In genomic region chr3:107758638-107759037, GRCm38 (mm10) we compare ENCODE assay signal across 8 mouse cellular contexts. TPM values are rescaled to one million over a fixed set of nuclear protein-coding genes. Genes with fewer than 3 reads are reported as not detected.
A peak's percentile ranks its signal among the peaks of the same experiment; 100 is the strongest.
DNase-seq lines count a peak whose midpoint lies in the region; ATAC-seq and TF ChIP-seq lines count a peak whose summit lies in the region.

No protein-coding gene starts in this region.

- no peak for TF ChIP-seq POLR2A in bone marrow macrophage, adult 2 months (IDR thresholded peaks at IDR 0.05; ENCODE audit: borderline replicate concordance, low read depth, low read length)

- WGBS in kidney, postnatal 0 days, result 12% methylated on average over 3 of the region's 3 CpGs
- WGBS in limb, embryonic 11.5 days, result 32% methylated on average over 3 of the region's 3 CpGs

- no peaks in the 10 kb centered on the region for H3K27me3 ChIP-seq in kidney, postnatal 0 days (ENCODE audit: insufficient read depth, low read length)
- no peaks in the 10 kb centered on the region for H3K27me3 ChIP-seq in limb, embryonic 11.5 days (ENCODE audit: control insufficient read depth, insufficient read depth, low read length)

- H3K4me1 ChIP-seq in kidney, postnatal 0 days (replicated peaks; ENCODE audit: insufficient read depth, low read length), result peaks cover 18% of the 10 kb centered on the region
- peaks cover 13% of the 10 kb centered on the region for H3K4me1 ChIP-seq in bone marrow macrophage, adult 2 months (ENCODE audit: control insufficient read depth, insufficient read depth, low read length)
- peaks cover 11% of the 10 kb centered on the region for H3K4me1 ChIP-seq in limb, embryonic 11.5 days (ENCODE audit: control insufficient read depth, insufficient read depth, low read length)

- H3K9ac ChIP-seq in kidney, postnatal 0 days (ENCODE audit: low read depth, low read length), result peak overlapping the region; percentile 18; the same call in 1 of the 2 replicates
- H3K9ac ChIP-seq in limb, embryonic 11.5 days (ENCODE audit: low read length), result no peak overlapping the region

- H3K9me3 ChIP-seq in kidney, postnatal 0 days (replicated peaks; ENCODE audit: low read length), result no peaks in the 10 kb centered on the region
- H3K9me3 ChIP-seq in limb, embryonic 11.5 days (ENCODE audit: control insufficient read depth, low read length), result no peaks in the 10 kb centered on the region

- ATAC-seq in kidney, postnatal 0 days (replicated peaks; ENCODE audit: low FRiP score, low read depth), result no peak
- no peak for ATAC-seq in limb, embryonic 11.5 days (ENCODE audit: insufficient number of reproducible peaks, low FRiP score, low TSS enrichment, low read depth)

- H3K27ac ChIP-seq in kidney, postnatal 0 days, result no peak overlapping the region
- no peak overlapping the region for H3K27ac ChIP-seq in bone marrow macrophage, adult 2 months (ENCODE audit: insufficient read depth, low read depth, low read length)
- no peak overlapping the region for H3K27ac ChIP-seq in limb, embryonic 11.5 days (replicated peaks; ENCODE audit: low read depth, low read length)

- peak overlapping the region; percentile 93 for H3K4me2 ChIP-seq in kidney, postnatal 0 days (ENCODE audit: low read length)
- H3K4me2 ChIP-seq in limb, embryonic 11.5 days (ENCODE audit: low read depth, severe bottlenecking), result peak overlapping the region; percentile 61

- TF ChIP-seq CTCF in kidney, postnatal 0 days (IDR thresholded peaks at IDR 0.05; ENCODE audit: low read depth), result no peak
- TF ChIP-seq CTCF in bone marrow macrophage, adult 2 months (IDR thresholded peaks at IDR 0.05; ENCODE audit: low read depth, low read length), result no peak

- peak overlapping the region; percentile 58 for H3K4me3 ChIP-seq in kidney, postnatal 0 days (replicated peaks; ENCODE audit: low read depth, low read length)
- peak overlapping the region; percentile 92 for H3K4me3 ChIP-seq in bone marrow macrophage, adult 2 months (ENCODE audit: insufficient read depth, low read length)
- peak overlapping the region; percentile 60; the same call in 1 of the 2 replicates for H3K4me3 ChIP-seq in limb, embryonic 11.5 days (ENCODE audit: low read depth, low read length)

- DNase-seq in kidney, postnatal 0 days (ENCODE audit: low spot score), result peak; percentile 77
- DNase-seq in kidney, adult 18-20 months, result no peak
- DNase-seq in heart, adult 8-10 months (ENCODE audit: low spot score), result peak; percentile 65
- no peak for DNase-seq in limb, embryonic 11.5 days (ENCODE audit: low spot score)
- DNase-seq in retina, embryonic 14.5 days (ENCODE audit: low spot score), result peak; percentile 58
- no peak for DNase-seq in frontal cortex, adult 2 months (ENCODE audit: extremely low spot score in 1 of 2, low spot score in 1 of 2)
- DNase-seq in gastrocnemius, postnatal 4 days (ENCODE audit: low spot score in 2 of 2), result no peak

- no peaks in the 10 kb centered on the region; the same call in 1 of the 2 replicates for H3K36me3 ChIP-seq in kidney, postnatal 0 days (ENCODE audit: insufficient read depth, low read length)
- H3K36me3 ChIP-seq in limb, embryonic 11.5 days (ENCODE audit: control insufficient read depth, insufficient read depth, low read length), result no peaks in the 10 kb centered on the region

RNA-seq across cellular contexts. Expression of gene Csf1, which starts 1.6 kb away (rescaled TPM):
- polyA plus RNA-seq in kidney, postnatal 0 days (2015; fragmentation: Nextera tagmentation; extraction: Ambion mirVana), result 7.8 and 8.7 TPM in 2 replicates
- 6.3 and 7.6 TPM in 2 replicates for polyA plus RNA-seq in bone marrow macrophage, adult 2 months (2012; ENCODE audit: insufficient read depth, insufficient read length, missing spikeins)
- 10 to 100 TPM; 43.5 to 56.6 (median 51.5) TPM for total RNA-seq in heart, adult 8-10 months (2022)
- 4.5 and 4.7 TPM in 2 replicates for polyA plus RNA-seq in limb, embryonic 11.5 days (2014; fragmentation: Nextera tagmentation; extraction: Ambion mirVana)
- 14.1 and 14.5 TPM in 2 replicates for polyA plus RNA-seq in frontal cortex, adult 2 months (2012; rRNA removed)
- 10 to 100 TPM; 25.8 to 26.4 TPM for total RNA-seq in gastrocnemius, postnatal 4 days (2021)

Comparison
In these comparisons a context has a peak if more than half of its experiments do, and no peak if none do; other contexts are left out.
1. DNase-seq: peak in kidney, postnatal 0 days (single experiment), heart, adult 8-10 months (single experiment) and retina, embryonic 14.5 days (single experiment); none in kidney, adult 18-20 months (single experiment), limb, embryonic 11.5 days (single experiment), frontal cortex, adult 2 months (0 of 2) and gastrocnemius, postnatal 4 days (0 of 2).
2. Peak in every context shown above with its lines, with median percentiles within 50 percentile points of each other: H3K4me3 ChIP-seq.